Mouse (Mus musculus) hindbrain, embryonic 11.5 days (tissue): ENCODE measurements around the gene Calr. TPM values are rescaled to one million over a fixed set of nuclear protein-coding genes. Genes with fewer than 3 reads are reported as not detected.

ENCODE experiments used
- ATAC-seq: fragments of 200-750 bp; cut with Nextera tagmentation; 2 replicates; pipeline ENCODE4 v1.8.0; 2017; ENCODE audit warnings: mild to moderate bottlenecking, moderate TSS enrichment, moderate library complexity; ENCODE audit not compliant: low FRiP score
- DNase-seq: peaks from one replicate; pipeline ENCODE4 v3.0.0-alpha.2; 2015; ENCODE audit warnings: low spot score
- H3K27ac ChIP-seq: fragments of 300-500 bp; sonication (generic); 2 replicates; pipeline ENCODE4 v1.5.1; 2014; ENCODE audit warnings: mild to moderate bottlenecking, low read depth, low read length
- H3K27me3 ChIP-seq: fragments of 300-500 bp; sonication (generic); 2 replicates; pipeline ENCODE4 v1.6.1; 2014; ENCODE audit warnings: mild to moderate bottlenecking, low read length, moderate library complexity, mixed read lengths; ENCODE audit not compliant: control insufficient read depth, insufficient read depth
- H3K36me3 ChIP-seq: fragments of 300-500 bp; sonication (generic); 2 replicates; pipeline ENCODE4 v1.6.1; 2014; ENCODE audit warnings: mild to moderate bottlenecking, low read length, moderate library complexity, mixed read lengths; ENCODE audit not compliant: control insufficient read depth, insufficient read depth
- H3K4me1 ChIP-seq: fragments of 300-500 bp; sonication (generic); replicated peaks from 2 replicates; pipeline ENCODE4 v1.6.1; 2014; ENCODE audit warnings: low read length, mixed read lengths; ENCODE audit not compliant: control insufficient read depth, insufficient read depth
- H3K4me2 ChIP-seq: fragments of 300-500 bp; sonication (generic); replicated peaks from 2 replicates; pipeline ENCODE4 v1.6.1; 2014; ENCODE audit warnings: mild to moderate bottlenecking, low read depth, low read length
- H3K4me3 ChIP-seq: fragments of 300-500 bp; sonication (generic); 2 replicates; pipeline ENCODE4 v1.5.1; 2014; ENCODE audit warnings: low read depth, low read length
- H3K9ac ChIP-seq: fragments of 300-500 bp; sonication (generic); 2 replicates; pipeline ENCODE4 v1.6.1; 2014; ENCODE audit warnings: low read depth, low read length
- H3K9me3 ChIP-seq: fragments of 300-500 bp; sonication (generic); 2 replicates; pipeline ENCODE4 v1.6.1; 2016; ENCODE audit warnings: low read length; ENCODE audit not compliant: control insufficient read depth
- WGBS: fragments of 180-500 bp; shearing (Covaris S2); extraction: QIAGEN DNeasy Blood & Tissue Kit; methylation state at CpG from one replicate; pipeline ENCODE4 v1.1.7; 2014; 5-methylcytosine and 5-hydroxymethylcytosine counted together
- polyA plus RNA-seq: library from polyadenylated mRNA; unstranded; fragments of >200 nt; fragmentation: Nextera tagmentation; extraction: Ambion mirVana; gene quantifications from 2 replicates; pipeline ENCODE4 v1.2.1, GENCODE M21; 2014

The Calr gene
- polyA plus RNA-seq, 1 experiment from 2014 or later, result 845 TPM

DNA sequence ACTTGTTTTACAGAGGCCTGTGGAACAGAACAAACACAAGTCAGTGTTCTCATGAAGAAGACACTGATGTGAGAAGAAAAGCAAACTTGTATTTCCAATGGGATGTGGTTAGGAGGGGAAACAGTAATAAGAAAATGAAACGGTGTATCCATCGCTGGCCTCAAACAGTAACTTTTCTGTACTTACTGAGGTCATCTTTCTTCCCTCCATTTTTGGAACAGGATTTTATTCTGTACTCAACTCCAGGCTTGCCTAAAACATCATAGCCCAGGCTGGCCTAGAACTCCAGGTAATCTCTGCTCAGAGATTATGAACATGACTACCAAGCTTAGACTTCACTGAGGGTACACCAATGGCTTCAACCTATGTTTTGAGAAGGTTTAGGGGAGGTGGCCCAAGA lies 7.3 kb downstream of the Calr start:
- Histone ChIP-seq H3K4me1 (peaks cover 12% of the 10 kb centered on the region; the same call in 1 of the 2 replicates), H3K27me3 (no peaks in the 10 kb centered on the region), H3K4me2 (peak overlapping the region; percentile 60), H3K9ac (no peak overlapping the region; the same call in 1 of the 2 replicates), H3K9me3 (no peaks in the 10 kb centered on the region), H3K27ac (no peak overlapping the region), H3K36me3 (peaks cover 40% of the 10 kb centered on the region), H3K4me3 (peak overlapping the region; percentile 96)
- ATAC-seq (no peak), DNase-seq (no peak)
- 97% methylated on average over 2 of the region's 2 CpGs for WGBS

DNA sequence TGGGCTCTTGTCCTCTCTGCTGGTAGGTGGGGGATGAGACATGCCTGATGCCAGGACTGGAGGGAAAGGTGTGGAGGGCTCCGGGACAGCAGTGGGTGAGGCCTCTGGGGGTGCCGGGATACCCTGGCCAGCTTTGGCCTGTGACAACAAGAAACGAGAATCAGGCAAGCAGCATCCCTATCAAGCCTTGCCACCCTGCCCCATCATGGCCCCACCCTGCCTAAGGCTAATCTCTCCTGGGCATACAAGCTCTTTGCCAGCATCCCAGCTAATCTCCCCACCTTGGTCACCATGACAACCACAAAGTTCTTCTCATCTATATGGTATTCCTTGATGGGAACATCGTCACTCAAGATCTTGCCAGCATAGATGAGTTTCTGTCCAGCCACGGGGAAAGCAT lies 8.2 kb downstream of the Calr start:
- H3K27ac ChIP-seq, result no peak overlapping the region
- no peak overlapping the region for H3K9ac ChIP-seq
- peaks cover 36% of the 10 kb centered on the region for H3K36me3 ChIP-seq
- H3K27me3 ChIP-seq, result no peaks in the 10 kb centered on the region
- H3K4me3 ChIP-seq, result no peak overlapping the region
- 84% methylated on average over 5 of the region's 5 CpGs for WGBS
- no peak overlapping the region for H3K4me2 ChIP-seq
- no peaks in the 10 kb centered on the region for H3K9me3 ChIP-seq
- H3K4me1 ChIP-seq, result peaks cover 9% of the 10 kb centered on the region; the same call in 1 of the 2 replicates
- ATAC-seq (no peak), DNase-seq (no peak)

DNA sequence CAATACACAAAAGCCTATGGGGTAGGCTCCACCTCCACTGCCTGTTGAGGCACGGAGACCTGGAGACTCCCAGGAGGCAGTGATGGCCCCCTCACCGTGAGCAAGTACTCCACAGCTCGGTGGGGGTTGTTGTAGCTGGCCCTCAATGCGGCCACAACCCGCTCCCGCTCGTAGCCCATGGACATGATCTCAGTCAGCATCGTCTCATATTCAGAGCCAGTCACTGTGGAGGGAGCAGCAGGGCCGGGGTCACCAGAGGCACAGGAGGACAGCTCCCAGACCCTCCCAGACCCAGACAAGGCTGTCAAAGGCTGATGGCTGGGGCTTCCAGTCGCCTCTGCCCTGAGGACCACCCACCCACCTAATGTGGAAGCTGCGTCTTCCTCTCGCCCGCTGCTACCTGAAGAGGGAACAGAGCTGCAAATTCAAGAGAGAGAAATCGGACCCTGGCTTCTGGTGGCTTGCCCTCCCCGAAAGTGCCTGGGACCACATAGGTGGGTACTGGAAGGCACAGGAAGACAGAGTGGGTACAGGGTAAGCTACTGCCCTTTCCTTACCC lies 8.7 kb downstream of the Calr start:
- Histone ChIP-seq H3K27ac (no peak overlapping the region), H3K9me3 (no peaks in the 10 kb centered on the region), H3K4me1 (peaks cover 6% of the 10 kb centered on the region; the same call in 1 of the 2 replicates), H3K9ac (no peak overlapping the region), H3K36me3 (peaks cover 31% of the 10 kb centered on the region), H3K27me3 (no peaks in the 10 kb centered on the region), H3K4me3 (no peak overlapping the region), H3K4me2 (no peak overlapping the region)
- ATAC-seq (no peak), DNase-seq (no peak)
- 79% methylated on average over 15 of the region's 15 CpGs for WGBS

DNA sequence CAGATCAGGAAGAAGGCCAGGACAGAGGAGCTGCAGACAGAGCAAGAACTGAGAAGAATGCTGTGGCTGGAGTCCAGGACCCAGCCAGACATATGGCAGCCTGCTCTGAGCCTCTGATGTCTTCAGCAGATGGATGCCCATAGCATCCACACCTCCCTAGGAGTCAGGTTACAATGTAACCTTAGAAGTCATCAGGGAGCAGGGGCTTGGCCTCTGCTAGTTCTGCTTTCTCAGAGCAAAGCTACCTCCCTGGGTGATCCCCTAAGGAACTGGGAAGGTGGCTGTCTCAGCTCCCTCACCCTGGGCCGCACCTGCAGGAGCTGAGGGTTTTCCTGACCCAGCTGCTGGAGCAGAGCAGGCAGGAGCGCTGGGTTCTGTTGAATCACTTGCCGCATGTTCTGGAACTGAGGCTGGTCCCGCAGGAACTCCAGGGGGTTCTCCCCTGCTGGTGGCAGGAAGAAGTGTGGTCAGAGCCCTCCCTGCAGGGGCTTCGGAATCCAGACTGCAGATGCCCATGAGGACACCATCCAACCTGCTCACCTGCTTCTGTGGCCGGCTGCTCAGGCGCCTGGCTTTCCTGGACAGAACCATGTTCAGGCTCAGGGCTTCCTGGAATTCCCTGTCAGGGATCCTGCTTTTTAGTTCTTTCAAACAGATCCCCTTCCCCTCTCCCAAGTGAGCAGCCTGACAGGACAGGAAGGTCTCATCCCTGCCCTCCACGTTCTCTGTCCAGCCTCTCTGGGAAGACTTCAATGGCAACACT lies 9.4 kb downstream of the Calr start:
- Histone ChIP-seq H3K27ac (no peak overlapping the region), H3K27me3 (no peaks in the 10 kb centered on the region), H3K36me3 (peaks cover 24% of the 10 kb centered on the region), H3K9me3 (no peaks in the 10 kb centered on the region), H3K4me3 (no peak overlapping the region), H3K4me1 (peaks cover 5% of the 10 kb centered on the region; the same call in 1 of the 2 replicates), H3K4me2 (no peak overlapping the region), H3K9ac (no peak overlapping the region)
- DNase-seq (no peak), ATAC-seq (no peak)
- 62% methylated on average over 8 of the region's 8 CpGs for WGBS

DNA sequence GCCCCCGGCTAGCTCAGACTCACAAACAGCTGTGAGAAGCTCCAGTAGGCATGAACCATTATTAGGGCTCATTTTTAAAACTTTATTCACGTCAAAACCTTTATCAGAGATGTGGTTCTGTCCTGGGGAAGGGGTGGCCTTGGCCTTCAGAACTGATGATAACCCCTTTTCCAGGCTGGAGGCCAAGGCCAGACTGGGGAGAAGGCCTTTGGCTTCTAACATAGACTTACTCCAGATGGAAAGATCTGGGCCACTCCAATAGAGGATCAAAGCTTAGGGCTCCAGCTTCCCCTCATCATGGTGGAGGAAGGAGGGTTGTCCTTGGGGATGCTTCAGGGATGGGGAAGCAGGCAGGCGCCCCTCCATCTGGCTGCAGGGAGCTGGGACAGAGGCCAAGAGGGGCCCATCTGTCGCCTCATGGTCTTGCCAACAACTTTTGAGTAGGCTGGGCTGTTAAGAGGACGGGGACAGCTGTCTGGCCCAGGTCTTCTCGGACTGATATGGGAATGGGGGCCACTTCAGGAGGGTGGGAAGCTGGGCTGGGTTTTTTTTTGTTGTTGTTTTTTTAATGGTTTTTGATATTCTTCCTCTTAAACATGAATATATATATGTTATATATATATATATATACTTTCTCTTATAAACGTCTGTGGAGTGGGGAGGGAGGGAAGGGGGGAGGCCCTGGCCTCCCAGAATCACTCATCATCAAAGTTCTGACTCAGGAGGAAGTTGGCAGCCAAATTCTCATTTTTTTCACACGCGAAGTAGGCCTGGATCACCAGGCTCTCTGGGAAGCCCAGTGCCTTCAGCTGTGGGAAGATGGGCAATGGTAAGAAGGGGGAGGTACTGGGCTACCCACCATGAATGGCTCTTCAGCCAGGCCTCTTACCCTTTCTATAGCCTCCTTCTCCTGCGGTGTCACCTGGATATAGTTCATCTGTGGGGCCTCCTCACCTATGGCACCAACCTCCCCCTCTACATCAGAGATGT lies 11.6 kb downstream of the Calr start:
- 86% methylated on average over 10 of the region's 10 CpGs for WGBS
- H3K4me2 ChIP-seq, result no peak overlapping the region

DNA sequence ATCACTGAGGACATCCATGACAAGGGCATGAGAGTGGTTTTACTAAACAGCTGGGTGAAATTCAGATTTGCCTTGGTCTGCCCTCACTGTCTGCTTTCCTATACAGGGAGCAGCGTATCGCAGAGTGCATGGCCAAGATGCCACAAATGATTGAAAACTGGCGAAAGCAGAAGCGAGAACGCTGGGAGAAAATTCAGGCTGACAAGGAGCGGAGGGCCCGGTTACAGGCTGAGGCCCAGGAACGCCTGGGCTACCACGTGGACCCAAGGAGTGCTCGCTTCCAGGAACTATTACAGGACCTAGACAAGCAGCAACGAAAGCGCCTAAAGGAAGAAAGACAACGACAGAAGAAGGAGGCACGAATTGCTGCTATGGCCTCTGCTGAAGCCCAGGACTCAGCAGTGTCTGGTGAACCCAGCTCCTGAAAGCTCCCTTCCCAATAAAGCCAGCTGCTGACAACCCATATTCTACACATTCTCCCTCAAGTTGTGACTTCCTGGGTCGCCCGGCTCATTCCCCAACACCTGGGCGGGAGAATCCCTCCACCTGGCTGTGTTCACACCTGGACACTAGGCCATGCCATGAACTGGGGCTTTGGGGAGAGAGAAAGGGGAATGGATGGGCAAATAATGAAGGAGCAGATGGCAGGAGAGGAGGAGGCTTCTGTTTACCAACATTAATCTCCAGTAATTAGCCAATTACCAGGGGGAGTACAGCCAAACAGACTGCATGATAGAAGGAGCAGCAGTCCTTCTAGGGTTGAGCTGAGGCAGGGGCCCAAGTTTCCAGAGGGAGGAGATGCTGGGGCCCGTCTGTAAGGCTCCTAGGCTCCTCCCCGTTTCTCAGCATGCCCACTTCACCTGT lies 12.5 kb downstream of the Calr start:
- WGBS, result 90% methylated on average over 19 of the region's 19 CpGs
- peaks cover under 1% of the 10 kb centered on the region; the same call in 1 of the 2 replicates for H3K4me1 ChIP-seq
- peaks cover 20% of the 10 kb centered on the region; the same call in 1 of the 2 replicates for H3K36me3 ChIP-seq
- DNase-seq, result no peak
- no peaks in the 10 kb centered on the region for H3K27me3 ChIP-seq
- H3K9me3 ChIP-seq, result no peaks in the 10 kb centered on the region
- no peak overlapping the region for H3K9ac ChIP-seq
- no peak overlapping the region for H3K27ac ChIP-seq
- H3K4me2 ChIP-seq, result no peak overlapping the region
- no peak for ATAC-seq
- no peak overlapping the region for H3K4me3 ChIP-seq

More for the DNA sequence above, 11.6 kb downstream of the Calr start:
- H3K36me3 ChIP-seq, result peaks cover 20% of the 10 kb centered on the region; the same call in 1 of the 2 replicates
- DNase-seq (no peak), ATAC-seq (no peak)
- no peaks in the 10 kb centered on the region for H3K9me3 ChIP-seq
- H3K4me1 ChIP-seq, result peaks cover 5% of the 10 kb centered on the region; the same call in 1 of the 2 replicates
- H3K9ac ChIP-seq, result no peak overlapping the region
- no peak overlapping the region for H3K4me3 ChIP-seq
- no peak overlapping the region for H3K27ac ChIP-seq
- no peaks in the 10 kb centered on the region for H3K27me3 ChIP-seq

DNA sequence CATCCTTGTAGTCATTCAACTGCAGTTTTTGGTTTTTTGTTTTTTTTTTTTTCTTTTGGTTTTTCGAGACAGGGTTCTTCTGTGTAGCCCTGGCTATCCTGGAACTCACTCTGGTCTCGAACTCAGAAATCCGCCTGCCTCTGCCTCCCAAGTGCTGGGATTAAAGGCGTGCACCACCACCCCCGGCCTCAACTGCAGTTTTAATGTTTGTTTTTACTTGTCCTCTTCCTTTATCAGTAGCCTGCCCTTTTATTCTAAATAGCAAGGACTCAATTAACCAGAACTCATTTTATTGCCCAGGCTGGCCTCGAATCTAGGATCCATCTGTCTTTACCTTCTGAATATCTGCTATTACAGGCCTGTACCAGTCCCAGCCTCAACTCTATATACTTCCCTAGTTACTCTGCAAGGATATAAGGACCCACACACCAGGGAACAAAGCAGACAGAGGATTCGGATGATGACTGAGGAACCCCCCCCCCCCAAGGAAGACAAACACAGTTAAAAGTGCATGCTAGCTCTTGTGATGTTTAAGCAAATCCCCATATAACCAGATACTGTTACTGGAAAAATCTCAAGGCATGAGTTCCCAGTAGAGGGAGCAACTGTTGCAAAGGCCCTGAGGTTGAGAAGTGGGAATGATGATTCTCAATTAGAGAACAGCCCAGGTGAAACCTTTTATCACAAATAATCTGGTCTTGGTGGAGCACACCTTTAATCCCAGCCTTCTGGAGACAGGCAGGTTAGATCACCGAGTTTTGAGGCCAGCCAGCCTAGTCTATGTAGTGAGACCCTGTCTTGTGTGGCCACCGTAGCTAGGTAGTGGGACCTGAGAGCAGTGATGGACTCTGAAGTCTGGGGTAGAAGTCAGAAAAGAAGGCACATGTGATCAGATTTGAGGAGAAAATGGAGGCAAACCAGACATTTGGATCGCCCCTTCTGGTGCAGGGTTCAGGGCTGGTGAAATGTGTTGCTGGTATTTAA lies 13.7 kb downstream of the Calr start:
- Histone ChIP-seq H3K4me3 (peak overlapping the region; percentile 93), H3K9me3 (no peaks in the 10 kb centered on the region), H3K27me3 (no peaks in the 10 kb centered on the region), H3K4me1 (no peaks in the 10 kb centered on the region; the same call in 1 of the 2 replicates), H3K4me2 (peak overlapping the region; percentile 61), H3K27ac (peak overlapping the region; percentile 94; the same call in 1 of the 2 replicates), H3K36me3 (peaks cover 17% of the 10 kb centered on the region; the same call in 1 of the 2 replicates), H3K9ac (peak overlapping the region; percentile 97)
- DNase-seq (no peak), ATAC-seq (no peak)
- WGBS, result 73% methylated on average over 10 of the region's 10 CpGs
